Mouse (Mus musculus): ENCODE results near the gene Hdc. TPM values are rescaled to one million over a fixed set of nuclear protein-coding genes. Genes with fewer than 3 reads are reported as not detected.
A peak's percentile ranks its signal among the peaks of the same experiment; 100 is the strongest.

Hdc gene
- total RNA-seq (2014; fragmentation: Nextera tagmentation) (79.4 and 82.5 TPM in 2 replicates), total RNA-seq (2017) (138 and 152 TPM in 2 replicates)

DNA sequence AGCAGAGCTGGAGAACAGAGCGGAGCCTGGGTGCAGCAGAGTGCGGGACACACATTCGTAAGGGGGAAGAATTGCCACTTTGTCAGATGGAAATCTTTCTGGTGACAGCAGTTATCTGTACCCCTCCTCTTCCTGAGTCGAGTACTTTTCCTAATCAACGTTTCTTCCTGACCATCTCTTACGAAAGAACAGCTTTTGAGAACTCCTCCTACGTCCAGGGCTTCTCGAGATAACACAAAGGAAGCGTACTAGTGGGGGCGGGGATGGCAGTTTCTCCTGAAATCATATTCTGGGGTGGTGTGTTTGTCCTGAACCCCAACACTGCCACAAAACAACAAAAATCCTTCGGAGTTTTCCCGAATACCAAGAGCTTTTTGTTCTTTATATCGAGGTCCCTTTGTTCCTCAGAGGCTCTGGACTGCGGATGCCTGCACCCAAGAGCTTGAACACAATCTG is at the start of gene Hdc:
Gene Hdc, minus strand, starts transcription at position 51 of the 456 bp plus-strand sequence.
- ATAC-seq (replicated peaks; ENCODE audit: poor library complexity, severe bottlenecking): peak; percentile 60

DNA sequence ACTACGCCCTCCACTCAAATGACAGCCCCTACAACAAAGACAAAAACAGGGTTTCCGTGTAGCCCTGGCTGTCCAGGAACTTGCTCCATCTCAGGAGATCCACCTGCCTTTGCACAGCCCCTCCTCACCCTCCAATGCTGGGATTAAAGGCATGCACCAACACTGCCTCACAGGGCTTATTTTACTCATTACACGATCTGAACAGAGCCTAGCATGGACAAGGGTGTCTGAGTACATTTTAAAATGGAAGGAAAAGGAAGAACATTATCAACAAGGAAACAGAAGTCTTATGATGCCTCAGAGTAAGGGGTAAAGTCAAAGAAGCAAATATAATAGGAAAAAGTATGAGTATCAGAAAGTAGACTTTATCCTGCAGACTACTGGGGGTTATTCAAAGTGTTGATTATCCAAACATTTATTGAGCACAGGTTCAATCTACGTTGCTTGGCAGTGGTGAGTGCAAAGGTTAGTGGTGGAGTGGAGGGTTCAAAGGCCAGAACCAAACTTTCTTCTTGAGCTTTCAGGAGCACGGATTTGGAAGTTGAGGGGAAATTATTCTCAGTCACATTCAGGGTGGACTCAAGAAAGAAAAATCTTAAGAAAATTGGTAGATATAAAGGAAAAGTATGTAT is 49.6 kb upstream of the Hdc start:
- no peak for ATAC-seq (replicated peaks; ENCODE audit: poor library complexity, severe bottlenecking)

DNA sequence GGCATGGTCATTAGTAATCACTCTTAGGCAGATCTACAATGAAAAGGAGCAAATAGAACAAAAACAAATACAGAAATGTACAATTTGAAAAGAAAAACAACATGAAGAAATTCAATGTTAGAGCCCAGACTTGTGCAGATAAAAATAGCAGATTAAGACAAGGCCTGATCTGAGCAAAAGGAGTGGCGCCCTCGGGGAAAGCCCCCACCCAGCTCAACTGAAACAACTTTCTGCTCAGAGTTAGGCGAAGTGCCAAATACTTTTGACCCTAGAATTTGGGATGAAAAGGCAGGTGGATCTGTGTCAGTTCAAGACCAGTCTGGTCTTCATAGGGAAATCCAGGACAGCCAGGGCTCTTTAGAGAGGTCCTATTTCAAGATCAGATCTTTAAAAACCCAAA is 46.9 kb upstream of the Hdc start:
- ATAC-seq (replicated peaks; ENCODE audit: poor library complexity, severe bottlenecking): no peak

DNA sequence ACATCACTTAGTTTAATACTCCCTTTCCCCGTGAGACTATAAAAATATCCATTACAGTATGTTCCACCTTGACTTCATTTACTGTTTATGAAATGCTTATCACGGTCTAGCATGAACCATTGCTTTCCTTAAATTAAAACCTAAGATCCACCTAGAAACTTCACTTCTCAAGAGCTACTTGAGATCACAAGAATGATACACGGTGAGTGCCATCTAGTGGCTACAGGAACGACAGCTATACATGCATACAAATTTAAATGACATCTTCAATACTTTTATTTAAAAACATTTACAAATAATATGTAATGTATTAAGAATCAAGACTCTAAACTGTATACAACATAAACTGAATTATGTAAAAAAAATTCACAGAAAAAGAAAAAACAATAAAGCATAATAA is 44.4 kb upstream of the Hdc start:
- ATAC-seq (replicated peaks; ENCODE audit: poor library complexity, severe bottlenecking): peak; percentile 58; the same call in 1 of the 2 replicates

DNA sequence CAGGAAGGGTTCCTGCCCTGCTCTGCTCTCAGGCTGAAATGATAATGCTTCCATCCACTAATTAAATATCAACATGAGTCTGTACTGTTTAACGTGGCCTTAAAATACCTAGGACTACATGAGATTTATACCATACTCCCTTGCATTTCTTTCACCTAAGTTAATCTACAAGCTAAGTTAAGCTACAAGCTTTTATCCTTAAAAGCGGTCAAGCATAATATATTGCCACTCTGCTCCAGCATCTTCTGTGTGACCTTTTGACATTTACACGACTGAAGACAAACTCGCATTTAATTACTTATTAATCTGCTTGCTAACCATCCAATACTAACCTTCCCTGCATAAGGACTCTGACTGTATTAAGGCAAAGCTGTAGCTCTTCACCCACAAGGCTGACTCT is 33.8 kb upstream of the Hdc start:
- ATAC-seq (replicated peaks; ENCODE audit: poor library complexity, severe bottlenecking): no peak

DNA sequence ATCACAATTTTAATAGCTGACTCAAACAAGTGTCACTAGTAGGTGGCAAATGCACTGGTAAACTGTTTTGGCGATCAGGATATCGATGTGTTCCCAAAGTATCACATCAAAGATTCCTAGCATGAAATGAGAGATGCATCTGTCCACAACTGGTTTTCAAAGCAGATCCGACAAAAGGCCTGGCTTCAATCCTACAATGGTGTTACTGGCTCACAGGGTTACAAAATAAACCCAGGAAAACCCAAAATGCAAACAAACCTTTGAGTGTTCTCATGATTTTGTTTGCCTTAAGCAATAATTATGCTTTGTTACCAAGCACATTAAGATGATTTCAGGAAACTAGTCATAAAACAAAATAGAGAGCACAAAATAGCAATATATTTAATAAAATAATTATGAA is 28.7 kb upstream of the Hdc start:
- no peak for ATAC-seq (replicated peaks; ENCODE audit: poor library complexity, severe bottlenecking)

DNA sequence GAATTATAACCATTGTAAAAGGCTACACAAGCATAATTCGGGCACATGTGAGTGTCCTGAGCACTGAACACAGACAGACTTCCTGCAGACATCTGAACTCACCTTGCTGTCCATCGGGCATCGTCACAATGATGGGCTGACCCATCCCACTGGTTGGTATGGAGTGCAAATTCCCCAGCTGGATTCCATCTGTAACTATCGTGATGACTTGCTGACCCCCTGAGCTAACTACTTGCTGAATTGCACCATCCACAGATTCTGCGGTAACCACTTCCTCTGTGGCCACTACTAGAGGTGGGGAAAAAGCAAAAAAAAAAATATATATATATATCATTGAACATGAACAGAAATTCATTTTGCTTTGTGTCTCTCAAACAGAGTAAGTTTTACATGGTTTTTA is 27.4 kb upstream of the Hdc start:
- ATAC-seq (replicated peaks; ENCODE audit: poor library complexity, severe bottlenecking): peak; percentile 84

DNA sequence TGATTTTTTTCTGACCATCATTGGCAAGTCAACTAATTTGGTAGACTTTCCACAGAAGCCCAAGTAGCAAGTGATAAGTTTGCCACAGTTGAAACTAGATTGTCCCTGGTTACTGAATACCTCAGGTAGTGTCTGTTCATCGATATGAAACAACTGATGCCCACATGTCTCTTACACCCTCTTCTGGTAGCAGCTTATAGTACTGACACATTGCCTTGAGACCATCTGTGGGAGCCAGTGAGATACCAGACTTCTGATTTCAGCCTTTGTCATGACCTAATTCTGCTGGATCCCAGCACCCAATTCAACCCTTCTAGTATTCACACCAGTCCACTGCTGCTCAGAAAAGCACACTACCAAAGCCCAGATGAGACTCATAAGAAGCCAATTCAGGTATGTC is 25.7 kb upstream of the Hdc start:
- no peak for ATAC-seq (replicated peaks; ENCODE audit: poor library complexity, severe bottlenecking)

DNA sequence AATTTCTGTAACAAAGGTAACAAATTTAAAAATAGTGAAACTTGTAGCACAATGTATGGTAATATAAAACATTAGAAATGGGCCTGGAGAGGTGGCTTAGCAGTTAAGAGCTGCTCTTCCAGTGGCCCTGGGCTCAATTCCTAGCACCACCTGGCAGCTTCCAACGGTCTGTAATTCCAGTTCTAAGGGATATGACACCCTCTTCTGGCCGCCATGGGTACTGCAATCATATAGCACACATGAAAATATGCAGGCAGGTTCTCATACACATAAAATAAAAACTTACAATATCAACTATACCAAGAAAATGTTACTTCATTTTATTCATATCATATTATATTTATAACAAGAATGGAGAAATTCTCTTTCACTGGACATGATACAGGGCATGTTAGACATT is 21.2 kb upstream of the Hdc start:
- no peak for ATAC-seq (replicated peaks; ENCODE audit: poor library complexity, severe bottlenecking)

DNA sequence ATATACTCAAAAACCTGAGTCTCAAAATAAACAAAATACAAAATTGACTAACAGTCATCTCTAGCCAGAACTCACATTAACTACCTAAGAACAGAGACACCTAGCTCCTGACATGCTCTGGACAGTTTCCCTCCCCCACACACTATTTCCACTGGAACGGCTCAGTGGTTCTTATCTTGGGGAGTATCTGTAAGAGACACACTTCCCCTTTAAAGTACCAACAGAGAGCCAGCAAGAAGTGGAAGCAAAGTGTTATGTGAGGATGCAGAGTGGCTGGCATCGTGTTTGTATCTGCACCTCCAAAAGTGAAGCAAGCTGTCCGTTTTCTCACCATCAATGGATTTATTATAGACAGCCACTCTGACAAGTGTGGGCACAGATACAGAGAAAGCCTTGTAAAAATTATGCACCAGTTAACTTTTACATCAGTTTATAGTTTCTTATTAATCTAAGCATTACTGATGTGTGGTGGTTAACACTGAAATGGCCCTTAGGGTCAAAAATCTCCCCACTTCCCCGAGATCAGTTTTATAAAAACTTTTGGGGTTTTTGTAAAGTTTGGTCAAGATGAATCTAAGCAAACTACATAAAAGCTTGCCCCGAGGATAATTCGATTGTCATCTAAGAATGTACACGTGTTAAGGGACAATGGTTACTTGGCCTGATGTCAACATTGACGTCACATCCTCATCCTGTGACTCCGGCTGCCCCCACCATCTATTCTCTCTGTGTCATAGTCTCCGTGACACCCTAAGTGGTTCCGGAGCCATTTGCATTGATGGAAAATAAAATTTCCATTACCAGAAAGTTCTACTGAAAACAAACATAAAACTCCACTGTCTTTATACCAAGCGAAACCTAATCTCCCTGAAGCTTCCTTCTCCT is 17.1 kb upstream of the Hdc start:
- peak; percentile 93 for ATAC-seq (replicated peaks; ENCODE audit: poor library complexity, severe bottlenecking)

DNA sequence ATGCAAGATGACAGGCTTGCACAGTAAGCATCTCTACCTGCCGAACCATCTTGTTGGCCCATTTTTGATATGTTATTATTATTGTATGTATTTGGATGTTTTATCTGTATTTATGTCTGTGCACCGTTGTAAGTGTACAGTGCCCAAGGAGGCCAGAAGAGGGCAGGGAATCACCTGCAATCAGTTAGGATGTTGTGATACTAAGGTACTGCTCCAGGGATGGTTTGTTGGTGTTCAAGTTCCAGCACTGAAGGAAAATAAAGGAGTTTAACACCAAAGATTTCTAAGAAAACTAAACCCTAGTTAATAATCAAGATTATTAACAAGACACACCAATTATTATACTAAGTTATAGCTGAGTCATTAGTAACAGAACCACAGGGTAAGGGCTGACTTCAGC is 14.1 kb upstream of the Hdc start:
- ATAC-seq (replicated peaks; ENCODE audit: poor library complexity, severe bottlenecking): no peak

DNA sequence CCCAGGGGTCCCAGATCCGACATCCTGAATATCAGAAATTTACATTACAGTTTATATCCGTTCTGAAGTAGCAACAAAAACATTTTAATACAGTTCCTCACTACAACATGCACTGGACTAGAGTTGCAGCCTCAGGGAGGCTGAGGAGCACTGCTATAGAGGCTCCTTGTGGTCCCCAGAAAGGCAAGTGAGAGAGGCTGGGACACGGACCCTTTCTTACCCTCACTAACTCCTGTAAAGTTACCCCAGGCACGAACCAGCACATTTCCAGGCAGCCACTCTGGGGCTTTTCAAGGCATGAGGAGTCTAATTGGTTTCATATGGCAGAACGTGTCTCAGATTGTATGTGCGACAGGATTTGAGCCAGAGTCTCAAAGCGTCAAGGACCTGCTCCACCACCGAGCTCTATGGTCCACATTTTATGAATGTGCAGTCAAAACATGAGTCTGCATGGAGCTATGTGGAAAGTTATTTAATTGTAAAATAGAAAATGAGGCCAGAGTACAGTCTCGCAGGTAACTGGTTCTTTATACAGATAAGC is 9.4 kb upstream of the Hdc start:
- ATAC-seq (replicated peaks; ENCODE audit: poor library complexity, severe bottlenecking): no peak

DNA sequence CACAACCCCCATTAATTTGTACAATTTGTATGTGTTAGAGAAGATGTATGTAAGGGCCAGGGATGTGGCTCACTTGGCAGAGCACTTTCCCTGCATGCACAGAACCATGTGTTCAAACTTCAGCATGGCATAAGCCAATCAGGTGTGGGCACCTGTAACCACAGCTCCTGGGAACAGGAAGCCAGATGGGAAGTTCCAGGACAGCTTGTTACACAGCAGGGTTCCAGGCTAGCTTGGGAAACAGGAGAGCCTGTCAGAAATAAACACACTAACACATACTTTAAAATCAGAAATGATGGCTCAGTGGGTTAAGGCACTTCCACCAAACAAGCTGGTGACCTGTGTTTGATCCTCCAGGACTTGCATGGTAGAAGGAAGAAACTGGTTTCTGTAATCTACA is 4.0 kb upstream of the Hdc start:
- no peak for ATAC-seq (replicated peaks; ENCODE audit: poor library complexity, severe bottlenecking)

DNA sequence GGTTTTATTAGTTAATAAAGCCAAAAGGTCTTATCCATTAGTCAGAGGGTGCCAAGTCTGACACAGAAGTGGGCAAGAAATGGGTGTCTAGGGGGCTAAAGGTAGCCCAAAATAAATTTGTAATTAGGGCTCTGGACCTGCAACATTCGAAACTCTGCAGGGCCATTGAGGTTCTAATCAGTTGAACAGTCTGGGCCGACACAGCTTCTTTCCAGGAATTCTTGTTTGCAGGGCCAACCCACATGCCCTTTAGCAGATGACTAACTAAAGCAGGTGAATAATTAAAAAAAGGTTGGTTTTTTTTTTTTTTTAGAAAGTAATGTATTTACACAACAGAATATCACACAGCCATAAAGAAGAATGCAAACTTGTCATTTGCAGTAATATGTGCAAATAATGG is 3.4 kb upstream of the Hdc start:
- no peak for ATAC-seq (replicated peaks; ENCODE audit: poor library complexity, severe bottlenecking)

DNA sequence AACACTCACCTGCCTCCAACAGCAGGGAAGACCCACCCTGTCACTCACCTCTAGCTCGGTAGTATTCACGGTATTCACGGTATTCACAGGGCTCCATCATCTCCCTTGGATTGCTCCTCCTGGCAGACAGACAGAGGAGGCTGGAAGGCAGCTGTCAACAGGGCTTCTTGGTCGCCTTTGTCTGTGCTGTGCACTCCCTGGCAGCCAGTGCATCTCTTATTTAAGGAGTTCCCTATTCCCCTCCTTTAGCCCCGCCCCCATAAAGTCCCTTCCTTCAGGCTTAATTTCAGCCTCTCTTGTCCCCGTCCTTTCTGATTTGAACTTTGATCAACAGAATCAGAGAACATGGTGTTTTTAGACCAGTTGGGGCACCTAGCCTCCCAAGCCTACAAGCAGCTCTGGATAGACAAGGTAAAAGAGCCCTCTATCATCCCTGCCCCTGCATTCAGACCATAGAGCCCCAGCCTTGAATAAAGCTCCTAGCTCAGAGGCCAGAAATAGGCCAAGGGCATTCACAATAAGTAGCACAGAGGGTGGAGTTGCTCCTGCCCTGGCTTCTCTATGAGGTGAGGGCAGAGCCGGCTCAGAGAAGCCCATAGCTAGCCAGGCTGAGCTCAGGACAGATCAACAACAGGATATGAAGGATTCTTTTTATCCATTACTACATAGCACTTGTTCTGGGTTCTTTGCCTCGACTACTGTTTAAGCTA is 474 bp downstream of the Hdc start:
- ATAC-seq (replicated peaks; ENCODE audit: poor library complexity, severe bottlenecking): peak; percentile 77

DNA sequence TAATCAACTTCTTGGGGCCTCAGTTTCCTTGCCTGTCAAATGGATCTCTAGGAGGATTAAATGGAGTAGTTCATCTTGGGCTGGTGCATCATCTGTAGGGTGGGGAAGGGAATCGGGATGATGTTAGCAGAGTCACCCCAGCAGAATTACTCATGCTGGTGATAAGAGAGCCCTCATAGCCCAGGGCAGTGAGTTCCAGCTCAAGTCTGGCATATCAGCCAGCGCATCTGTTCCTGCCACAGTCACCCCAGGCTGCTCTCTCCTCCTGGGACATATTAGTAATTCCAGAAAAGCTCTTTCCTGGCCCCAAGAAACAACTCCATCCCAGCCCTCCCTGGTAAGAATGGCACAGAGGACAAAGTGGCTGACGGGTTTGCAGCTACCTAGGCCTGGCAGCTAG is 3.7 kb downstream of the Hdc start:
- ATAC-seq (replicated peaks; ENCODE audit: poor library complexity, severe bottlenecking): no peak

DNA sequence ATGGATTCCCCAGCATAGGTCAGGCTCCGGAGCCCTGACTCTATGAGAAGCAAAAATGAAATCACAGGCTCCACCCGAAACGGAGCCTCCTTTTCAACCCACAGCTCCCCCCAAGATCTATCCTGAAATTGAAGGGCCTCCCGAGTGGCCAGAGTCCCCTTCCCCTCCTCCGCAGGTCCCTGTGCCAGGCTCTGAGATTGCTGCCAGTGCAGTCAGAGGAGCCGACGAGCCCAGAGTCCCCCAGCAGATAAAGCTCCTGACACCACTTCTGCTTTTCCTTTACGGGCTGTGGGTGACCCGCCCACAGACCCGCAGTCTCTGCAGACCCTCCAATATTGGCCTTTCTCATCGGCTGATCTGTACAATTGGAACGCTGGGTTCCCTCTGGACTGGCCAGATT is 9.5 kb downstream of the Hdc start:
- ATAC-seq (replicated peaks; ENCODE audit: poor library complexity, severe bottlenecking): peak; percentile 57

DNA sequence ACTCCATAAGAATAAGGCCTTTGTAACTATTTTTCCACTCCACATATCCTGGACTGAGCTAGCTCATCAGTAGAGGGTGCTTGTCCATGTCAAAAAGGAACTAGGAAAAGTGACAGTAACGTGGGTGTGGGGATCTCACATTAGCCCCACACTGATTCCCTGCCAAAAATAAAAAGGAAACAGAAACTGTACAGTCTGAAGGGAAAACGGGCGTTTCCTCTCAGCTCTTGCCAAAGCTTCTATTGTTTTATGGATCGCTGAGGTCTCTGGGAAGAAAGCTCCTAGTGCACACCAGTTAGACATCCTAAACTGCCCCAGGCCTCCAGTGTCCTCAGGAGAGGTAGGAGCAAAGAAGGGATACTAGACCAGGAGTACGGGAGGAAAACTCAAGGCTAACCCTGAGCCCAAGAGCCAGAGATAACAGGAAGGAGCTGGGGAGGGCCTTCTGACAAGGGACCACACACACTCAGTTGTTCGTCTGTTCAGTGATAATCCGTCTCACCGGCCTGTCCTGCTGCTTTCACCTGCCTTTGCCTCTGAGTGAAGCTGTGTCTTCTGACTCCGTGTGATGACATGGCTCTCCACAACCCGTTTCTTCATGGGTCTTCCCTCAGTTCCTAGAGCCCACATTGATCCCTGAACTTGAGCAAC is 11.4 kb downstream of the Hdc start:
- ATAC-seq (replicated peaks; ENCODE audit: poor library complexity, severe bottlenecking): peak; percentile 45

DNA sequence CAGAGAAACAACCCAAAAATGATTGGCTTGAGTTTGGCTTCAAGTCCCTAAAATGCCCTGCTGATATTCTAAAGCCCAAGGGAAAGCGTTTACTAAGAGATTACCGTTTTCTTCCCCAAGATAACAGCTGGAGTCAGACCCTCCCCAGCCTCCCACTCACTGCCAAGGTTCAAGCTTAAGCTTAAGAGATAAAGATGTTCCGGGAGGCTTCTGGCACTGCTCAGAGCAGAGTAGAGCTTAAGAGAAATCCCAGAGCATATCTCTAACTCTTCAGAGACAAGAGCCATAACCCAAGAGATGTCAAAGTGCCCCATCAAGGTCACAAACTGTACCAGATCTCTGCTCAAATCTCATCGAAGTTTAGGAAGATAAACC is 12.4 kb downstream of the Hdc start:
- ATAC-seq (replicated peaks; ENCODE audit: poor library complexity, severe bottlenecking): no peak

DNA sequence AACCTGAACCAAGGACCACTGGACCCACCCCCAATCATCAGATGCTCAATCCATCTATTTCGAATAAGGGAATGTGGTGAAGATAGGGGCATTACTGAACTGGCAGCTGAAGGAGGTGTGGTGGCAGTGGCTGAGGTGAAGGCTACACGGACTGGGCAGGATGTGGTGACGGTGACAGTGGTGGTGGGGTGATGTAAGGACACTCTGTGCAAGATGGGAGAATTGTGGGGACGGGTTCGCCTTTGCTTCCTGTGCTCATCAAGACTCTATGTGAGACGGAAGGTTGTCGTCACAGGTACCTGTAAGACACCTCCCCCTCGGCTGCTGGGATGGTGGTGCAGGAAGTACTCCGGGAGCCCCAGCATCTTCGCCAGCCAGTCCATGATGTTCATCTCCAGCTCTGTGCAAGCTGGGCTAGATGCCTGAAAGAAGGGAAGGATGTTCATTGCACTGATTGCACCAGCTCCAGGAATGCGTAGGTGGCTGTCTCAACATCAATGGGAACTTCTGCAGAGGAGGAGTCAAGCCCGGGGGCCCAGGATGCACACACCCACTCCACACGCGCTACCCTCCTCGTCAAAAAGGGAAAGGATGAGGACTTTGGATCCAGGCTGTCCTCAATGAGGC is 12.9 kb downstream of the Hdc start:
- ATAC-seq (replicated peaks; ENCODE audit: poor library complexity, severe bottlenecking): peak; percentile 62

Data from granulocyte monocyte progenitor cell, adult 5-6 weeks (primary cell).